Mouse (Mus musculus) neural tube, embryonic 15.5 days (tissue): ENCODE measurements around the gene Sec24b. TPM values are rescaled to one million over a fixed set of nuclear protein-coding genes. Genes with fewer than 3 reads are reported as not detected.

ENCODE experiments used
- ATAC-seq: fragments of 200-750 bp; cut with Nextera tagmentation; 2 replicates; pipeline ENCODE4 v1.8.0; 2017; ENCODE audit warnings: mild to moderate bottlenecking, moderate TSS enrichment, moderate library complexity; ENCODE audit not compliant: low FRiP score
- H3K27ac ChIP-seq: fragments of 300-500 bp; sonication (generic); replicated peaks from 2 replicates; pipeline ENCODE4 v1.5.1; 2015; ENCODE audit warnings: mild to moderate bottlenecking, inconsistent platforms
- H3K27me3 ChIP-seq: fragments of 300-500 bp; sonication (generic); replicated peaks from 2 replicates; pipeline ENCODE4 v1.6.1; 2015; ENCODE audit warnings: inconsistent platforms
- H3K36me3 ChIP-seq: fragments of 300-500 bp; sonication (generic); 2 replicates; pipeline ENCODE4 v1.6.1; 2015; ENCODE audit warnings: inconsistent platforms
- H3K4me1 ChIP-seq: fragments of 300-500 bp; sonication (generic); 2 replicates; pipeline ENCODE4 v1.6.1; 2015; ENCODE audit warnings: inconsistent platforms
- H3K4me2 ChIP-seq: fragments of 300-500 bp; sonication (generic); 2 replicates; pipeline ENCODE4 v1.6.1; 2015; ENCODE audit warnings: inconsistent platforms, mild to moderate bottlenecking, moderate library complexity
- H3K4me3 ChIP-seq: fragments of 300-500 bp; sonication (generic); replicated peaks from 2 replicates; pipeline ENCODE4 v1.5.1; 2015; ENCODE audit warnings: mild to moderate bottlenecking, inconsistent platforms
- H3K9ac ChIP-seq: fragments of 300-500 bp; sonication (generic); replicated peaks from 2 replicates; pipeline ENCODE4 v1.6.1; 2015; ENCODE audit warnings: mild to moderate bottlenecking, inconsistent platforms
- H3K9me3 ChIP-seq: fragments of 300-500 bp; sonication (generic); replicated peaks from 2 replicates; pipeline ENCODE4 v1.6.1; 2016; ENCODE audit warnings: inconsistent platforms
- WGBS: fragments of 180-500 bp; shearing (Covaris S2); methylation state at CpG from one replicate; pipeline ENCODE4 v1.1.7; 2015; ENCODE audit warnings: mixed read lengths; 5-methylcytosine and 5-hydroxymethylcytosine counted together
- polyA plus RNA-seq: library from polyadenylated mRNA; unstranded; fragments of >200 nt; fragmentation: Nextera tagmentation; extraction: Ambion mirVana; gene quantifications from 2 replicates; pipeline ENCODE4 v1.2.1, GENCODE M21; 2015

Gene Sec24b
- polyA plus RNA-seq, 1 experiment from 2014 or later, result 30.4 TPM

DNA sequence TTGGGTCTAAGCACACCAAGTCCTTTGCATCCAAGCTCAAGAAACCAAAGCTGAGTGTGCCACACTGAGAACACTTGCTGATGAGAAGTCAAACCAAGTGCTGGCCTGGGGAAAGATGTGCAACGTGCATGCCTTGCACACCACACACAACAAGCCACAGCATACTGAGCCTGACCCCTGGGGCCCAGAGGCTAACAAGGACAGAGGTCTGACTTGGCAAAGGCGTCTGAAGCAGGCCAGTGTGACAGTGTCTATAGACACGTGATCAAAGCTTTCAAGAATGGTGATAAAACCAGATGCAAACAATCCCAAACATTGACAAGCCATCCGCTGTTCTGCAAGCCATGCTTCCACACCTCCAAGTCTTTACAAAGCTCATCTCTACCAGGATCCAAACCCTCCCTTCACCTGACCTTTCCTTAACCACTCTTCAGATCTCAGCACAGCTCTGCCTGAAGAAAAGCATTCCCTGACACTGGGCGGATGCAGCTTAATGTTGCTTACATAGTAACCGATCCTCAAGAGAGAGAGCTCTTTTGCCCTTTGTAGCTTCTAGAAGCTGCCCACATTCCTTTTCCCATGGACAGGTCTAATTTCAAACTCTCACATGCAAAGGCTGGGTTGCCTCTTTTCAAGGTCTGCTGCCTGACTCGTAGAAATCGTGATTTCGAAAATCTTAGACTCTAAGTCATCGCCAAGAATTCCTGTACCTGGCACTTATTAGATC, 7.8 kb downstream of the Sec24b start:
- WGBS, result 74% methylated on average over 10 of the region's 10 CpGs
- Histone ChIP-seq H3K4me2 (no peak overlapping the region), H3K27ac (no peak overlapping the region)

GRCm38 (mm10) chr3:130052541-130053298, 8.6 kb downstream of the Sec24b start:
- H3K36me3 ChIP-seq, result no peaks in the 10 kb centered on the region

More for the DNA sequence above, 7.8 kb downstream of the Sec24b start:
- Histone ChIP-seq H3K27me3 (no peaks in the 10 kb centered on the region), H3K9ac (no peak overlapping the region), H3K9me3 (no peaks in the 10 kb centered on the region), H3K36me3 (no peaks in the 10 kb centered on the region), H3K4me1 (peaks cover 49% of the 10 kb centered on the region), H3K4me3 (no peak overlapping the region)
- ATAC-seq, result no peak

GRCm38 (mm10) chr3:130052116-130052515, 9.2 kb downstream of the Sec24b start:
- Histone ChIP-seq H3K4me2 (no peak overlapping the region), H3K27me3 (no peaks in the 10 kb centered on the region), H3K9me3 (no peaks in the 10 kb centered on the region), H3K4me1 (peaks cover 36% of the 10 kb centered on the region), H3K36me3 (no peaks in the 10 kb centered on the region), H3K9ac (no peak overlapping the region), H3K4me3 (no peak overlapping the region), H3K27ac (no peak overlapping the region)
- no peak for ATAC-seq
- WGBS, result 77% methylated on average over 8 of the region's 8 CpGs

More at GRCm38 (mm10) chr3:130052541-130053298, 8.6 kb downstream of the Sec24b start:
- no peak overlapping the region for H3K27ac ChIP-seq
- H3K4me1 ChIP-seq, result peaks cover 42% of the 10 kb centered on the region
- H3K27me3 ChIP-seq, result no peaks in the 10 kb centered on the region
- no peak for ATAC-seq
- H3K9ac ChIP-seq, result no peak overlapping the region
- H3K4me2 ChIP-seq, result no peak overlapping the region
- H3K9me3 ChIP-seq, result no peaks in the 10 kb centered on the region
- WGBS, result 75% methylated on average over 6 of the region's 6 CpGs
- H3K4me3 ChIP-seq, result no peak overlapping the region

GRCm38 (mm10) chr3:130040711-130041110, 20.6 kb downstream of the Sec24b start:
- ATAC-seq, result no peak

DNA sequence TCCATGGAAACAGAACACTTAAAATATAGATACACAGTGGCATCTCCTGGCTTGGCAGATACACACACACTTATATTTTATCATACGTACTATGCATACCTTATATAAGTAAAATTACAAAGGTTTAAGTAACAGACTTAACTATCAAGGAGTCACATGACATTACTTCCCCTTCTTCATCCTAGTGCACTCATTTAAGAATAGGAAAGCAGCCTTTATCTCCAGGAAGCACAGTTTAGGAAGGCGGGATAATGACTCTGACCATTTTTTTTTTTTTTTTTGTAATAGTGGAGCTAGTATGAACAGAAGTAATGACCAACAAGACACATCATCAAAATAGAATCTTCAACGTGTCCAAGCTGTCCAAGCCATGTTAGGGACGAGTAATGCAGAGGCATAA, 21.3 kb downstream of the Sec24b start:
- H3K9ac ChIP-seq, result no peak overlapping the region
- H3K9me3 ChIP-seq, result 0 out of 2 replicates have a peak, but pooled peaks cover 4% of the 10 kb centered on the region
- peaks cover 35% of the 10 kb centered on the region for H3K36me3 ChIP-seq
- no peaks in the 10 kb centered on the region for H3K27me3 ChIP-seq
- no peak for ATAC-seq
- no peak overlapping the region for H3K27ac ChIP-seq
- H3K4me3 ChIP-seq, result no peak overlapping the region
- 92% methylated on average over 4 of the region's 4 CpGs for WGBS
- no peaks in the 10 kb centered on the region for H3K4me1 ChIP-seq
- H3K4me2 ChIP-seq, result no peak overlapping the region

More at GRCm38 (mm10) chr3:130040711-130041110, 20.6 kb downstream of the Sec24b start:
- Histone ChIP-seq H3K27ac (no peak overlapping the region), H3K9me3 (0 out of 2 replicates have a peak, but pooled peaks cover 4% of the 10 kb centered on the region), H3K4me3 (no peak overlapping the region), H3K9ac (no peak overlapping the region), H3K4me2 (no peak overlapping the region), H3K36me3 (peaks cover 29% of the 10 kb centered on the region), H3K27me3 (no peaks in the 10 kb centered on the region), H3K4me1 (no peaks in the 10 kb centered on the region)
- 89% methylated on average over 5 of the region's 5 CpGs for WGBS

DNA sequence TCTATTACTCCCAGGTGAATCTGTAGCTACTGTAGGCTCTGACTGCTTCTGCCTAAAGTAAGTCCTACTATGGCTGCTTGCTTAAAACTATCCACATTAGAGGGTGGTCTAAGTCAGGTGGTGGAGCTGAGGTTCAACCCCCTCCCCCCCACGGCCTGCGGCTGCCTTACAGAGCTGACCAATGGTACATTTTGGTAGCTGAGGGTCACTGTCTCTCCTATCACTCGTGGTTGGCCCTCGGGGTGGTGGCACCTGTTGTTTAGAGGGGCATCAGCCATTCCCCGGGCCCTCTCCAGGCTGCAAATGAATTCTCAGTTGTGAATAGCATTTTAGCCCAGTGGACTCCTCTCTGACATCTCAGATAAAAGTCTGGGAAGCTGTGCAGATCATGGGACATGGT, 32.6 kb downstream of the Sec24b start:
- no peak for ATAC-seq
- H3K36me3 ChIP-seq, result peaks cover 47% of the 10 kb centered on the region
- H3K4me2 ChIP-seq, result no peak overlapping the region
- no peaks in the 10 kb centered on the region for H3K27me3 ChIP-seq
- no peaks in the 10 kb centered on the region for H3K9me3 ChIP-seq
- H3K4me1 ChIP-seq, result no peaks in the 10 kb centered on the region
- no peak overlapping the region for H3K4me3 ChIP-seq
- 97% methylated on average over 5 of the region's 5 CpGs for WGBS
- no peak overlapping the region for H3K9ac ChIP-seq
- no peak overlapping the region for H3K27ac ChIP-seq

GRCm38 (mm10) chr3:130026181-130026580, 35.2 kb downstream of the Sec24b start:
- ATAC-seq, result no peak
- 83% methylated on average over 10 of the region's 10 CpGs for WGBS
- Histone ChIP-seq H3K27me3 (no peaks in the 10 kb centered on the region), H3K4me2 (no peak overlapping the region), H3K9ac (no peak overlapping the region), H3K36me3 (peaks cover 41% of the 10 kb centered on the region), H3K4me3 (no peak overlapping the region), H3K9me3 (no peaks in the 10 kb centered on the region), H3K4me1 (no peaks in the 10 kb centered on the region), H3K27ac (no peak overlapping the region)

GRCm38 (mm10) chr3:130025556-130025955, 35.8 kb downstream of the Sec24b start:
- no peak for ATAC-seq
- Histone ChIP-seq H3K4me2 (no peak overlapping the region), H3K36me3 (peaks cover 35% of the 10 kb centered on the region), H3K9ac (no peak overlapping the region), H3K27ac (no peak overlapping the region), H3K4me1 (no peaks in the 10 kb centered on the region), H3K9me3 (no peaks in the 10 kb centered on the region), H3K4me3 (no peak overlapping the region), H3K27me3 (no peaks in the 10 kb centered on the region)
- WGBS, result 91% methylated on average over 8 of the region's 8 CpGs

- Histone ChIP-seq H3K36me3 (peaks cover 12% of the 10 kb centered on the region), H3K27ac (no peak overlapping the region), H3K4me1 (no peaks in the 10 kb centered on the region), H3K4me2 (no peak overlapping the region), H3K27me3 (no peaks in the 10 kb centered on the region), H3K9ac (no peak overlapping the region), H3K4me3 (no peak overlapping the region), H3K9me3 (no peaks in the 10 kb centered on the region)
- ATAC-seq, result no peak
- WGBS, result 85% methylated on average over 2 of the region's 2 CpGs
Observed at GRCm38 (mm10) chr3:130012943-130013342, 48.4 kb downstream of the Sec24b start.

GRCm38 (mm10) chr3:130011236-130011635, 50.1 kb downstream of the Sec24b start:
- H3K9ac ChIP-seq, result no peak overlapping the region
- H3K4me3 ChIP-seq, result no peak overlapping the region
- H3K9me3 ChIP-seq, result no peaks in the 10 kb centered on the region
- H3K27me3 ChIP-seq, result no peaks in the 10 kb centered on the region
- H3K27ac ChIP-seq, result no peak overlapping the region
- 84% methylated on average over 1 of the region's 1 CpGs for WGBS
- H3K36me3 ChIP-seq, result peaks cover 26% of the 10 kb centered on the region
- no peak overlapping the region for H3K4me2 ChIP-seq
- ATAC-seq, result no peak
- H3K4me1 ChIP-seq, result no peaks in the 10 kb centered on the region

GRCm38 (mm10) chr3:130006141-130006540, 55.2 kb downstream of the Sec24b start:
- H3K4me2 ChIP-seq, result no peak overlapping the region
- no peak overlapping the region for H3K27ac ChIP-seq
- H3K4me3 ChIP-seq, result no peak overlapping the region
- WGBS, result 87% methylated on average over 7 of the region's 7 CpGs
- peaks cover 60% of the 10 kb centered on the region for H3K36me3 ChIP-seq
- H3K27me3 ChIP-seq, result no peaks in the 10 kb centered on the region
- no peak overlapping the region for H3K9ac ChIP-seq
- H3K4me1 ChIP-seq, result no peaks in the 10 kb centered on the region
- ATAC-seq, result no peak
- no peaks in the 10 kb centered on the region for H3K9me3 ChIP-seq

- Histone ChIP-seq H3K4me3 (no peak overlapping the region), H3K27ac (no peak overlapping the region), H3K4me1 (no peaks in the 10 kb centered on the region), H3K36me3 (peaks cover 79% of the 10 kb centered on the region), H3K27me3 (no peaks in the 10 kb centered on the region), H3K9me3 (no peaks in the 10 kb centered on the region), H3K4me2 (no peak overlapping the region), H3K9ac (no peak overlapping the region)
- no peak for ATAC-seq
- WGBS, result 93% methylated on average over 11 of the region's 11 CpGs
Observed at GRCm38 (mm10) chr3:130000926-130001325, 60.4 kb downstream of the Sec24b start.
